Mouse (Mus musculus) E14TG2a.4 (cell line): ENCODE results near the gene Shprh.
A peak's percentile ranks its signal among the peaks of the same experiment; 100 is the strongest.
"Not testable (repeated sequence)": the region's sequence is repeated elsewhere in the genome, so short reads cannot be mapped to it uniquely, and the experiment has no call there.

Experiments
- H3K27me3 ChIP-seq: 2 replicates; pipeline ENCODE4 v1.6.1; 2014; ENCODE audit warnings: low read length, control low read depth; ENCODE audit not compliant: insufficient read depth
- H3K36me3 ChIP-seq: 2 replicates; pipeline ENCODE4 v1.6.1; 2014; ENCODE audit warnings: low read length, control low read depth; ENCODE audit not compliant: insufficient read depth
- H3K4me1 ChIP-seq: replicated peaks from 2 replicates; pipeline ENCODE4 v1.6.1; 2014; ENCODE audit warnings: low read depth, low read length, control low read depth
- H3K4me3 ChIP-seq: replicated peaks from 2 replicates; pipeline ENCODE4 v1.5.1; 2014; ENCODE audit warnings: mild to moderate bottlenecking, low read length
- H3K9me3 ChIP-seq: 2 replicates; pipeline ENCODE4 v1.6.1; 2014; ENCODE audit warnings: low read length, control low read depth
- CTCF ChIP-seq: conservative IDR thresholded peaks from 2 replicates; pipeline ENCODE4 v1.5.1; 2014; ENCODE audit warnings: low read length
- NANOG ChIP-seq: IDR thresholded peaks from 2 replicates; pipeline ENCODE4 v1.6.1; 2014; ENCODE audit warnings: borderline replicate concordance, low read length, mixed read lengths
- POU5F1 ChIP-seq: IDR thresholded peaks from 2 replicates; pipeline ENCODE4 v1.6.1; 2014; ENCODE audit warnings: low read length, borderline replicate concordance

Gene Shprh

GRCm38 (mm10) chr10:11171615-11172014, 22.4 kb downstream of the Shprh start:
- H3K36me3 ChIP-seq: peaks cover 87% of the 10 kb centered on the region
- no peaks in the 10 kb centered on the region for H3K9me3 ChIP-seq
- H3K27me3 ChIP-seq: no peaks in the 10 kb centered on the region
- TF ChIP-seq NANOG: no peak
- TF ChIP-seq POU5F1: no peak
- no peak for TF ChIP-seq CTCF
- no peak overlapping the region for H3K4me3 ChIP-seq
- no peaks in the 10 kb centered on the region for H3K4me1 ChIP-seq

- Histone ChIP-seq H3K4me1 (no peaks in the 10 kb centered on the region), H3K9me3 (no peaks in the 10 kb centered on the region), H3K4me3 (no peak overlapping the region), H3K36me3 (peaks cover 78% of the 10 kb centered on the region), H3K27me3 (no peaks in the 10 kb centered on the region)
- TF ChIP-seq NANOG (no peak), CTCF (no peak), POU5F1 (no peak)
Measured at GRCm38 (mm10) chr10:11172519-11172918, 23.3 kb downstream of the Shprh start.

- TF ChIP-seq CTCF (0 out of 2 replicates have a peak, but pooled peaks have one; percentile 14), POU5F1 (no peak), NANOG (no peak)
- H3K36me3 ChIP-seq: peaks cover 70% of the 10 kb centered on the region
- no peak overlapping the region for H3K4me3 ChIP-seq
- no peaks in the 10 kb centered on the region for H3K9me3 ChIP-seq
- no peaks in the 10 kb centered on the region for H3K4me1 ChIP-seq
- no peaks in the 10 kb centered on the region for H3K27me3 ChIP-seq
Measured at GRCm38 (mm10) chr10:11175801-11176482, 26.7 kb downstream of the Shprh start.

- Histone ChIP-seq H3K4me1 (no peaks in the 10 kb centered on the region), H3K9me3 (no peaks in the 10 kb centered on the region), H3K4me3 (no peak overlapping the region), H3K36me3 (peaks cover 70% of the 10 kb centered on the region), H3K27me3 (no peaks in the 10 kb centered on the region)
- TF ChIP-seq NANOG: no peak
- no peak for TF ChIP-seq CTCF
- no peak for TF ChIP-seq POU5F1
Measured at GRCm38 (mm10) chr10:11180077-11180476, 30.9 kb downstream of the Shprh start.

GRCm38 (mm10) chr10:11197341-11197740, 48.1 kb downstream of the Shprh start:
- Histone ChIP-seq H3K4me3 (no peak overlapping the region), H3K4me1 (peaks cover 8% of the 10 kb centered on the region), H3K36me3 (peaks cover 65% of the 10 kb centered on the region), H3K27me3 (no peaks in the 10 kb centered on the region), H3K9me3 (no peaks in the 10 kb centered on the region)
- TF ChIP-seq POU5F1: no peak
- TF ChIP-seq NANOG: no peak
- no peak for TF ChIP-seq CTCF

- Histone ChIP-seq H3K9me3 (no peaks in the 10 kb centered on the region), H3K4me3 (no peak overlapping the region), H3K4me1 (peaks cover 13% of the 10 kb centered on the region), H3K27me3 (no peaks in the 10 kb centered on the region), H3K36me3 (peaks cover 65% of the 10 kb centered on the region)
- TF ChIP-seq POU5F1 (no peak), CTCF (no peak), NANOG (no peak)
Measured at GRCm38 (mm10) chr10:11198346-11198745, 49.1 kb downstream of the Shprh start.

GRCm38 (mm10) chr10:11199980-11200379, 50.8 kb downstream of the Shprh start:
- peaks cover 13% of the 10 kb centered on the region for H3K4me1 ChIP-seq
- H3K9me3 ChIP-seq: no peaks in the 10 kb centered on the region
- H3K27me3 ChIP-seq: no peaks in the 10 kb centered on the region
- no peak for TF ChIP-seq POU5F1
- no peak for TF ChIP-seq CTCF
- TF ChIP-seq NANOG: no peak
- peaks cover 52% of the 10 kb centered on the region for H3K36me3 ChIP-seq
- no peak overlapping the region for H3K4me3 ChIP-seq

- H3K27me3 ChIP-seq, H3K9me3 ChIP-seq, H3K4me3 ChIP-seq: not testable (repeated sequence)
- H3K36me3 ChIP-seq: peaks cover 57% of the 10 kb centered on the region
- H3K4me1 ChIP-seq: peaks cover 10% of the 10 kb centered on the region
Measured at GRCm38 (mm10) chr10:11205883-11206282, 56.7 kb downstream of the Shprh start.

GRCm38 (mm10) chr10:11208670-11209069, 59.4 kb downstream of the Shprh start:
- H3K4me1 ChIP-seq: 0 out of 2 replicates have a peak, but pooled peaks cover 4% of the 10 kb centered on the region
- no peak overlapping the region for H3K4me3 ChIP-seq
- TF ChIP-seq POU5F1 (no peak), CTCF (no peak), NANOG (no peak)
- H3K27me3 ChIP-seq: no peaks in the 10 kb centered on the region
- peaks cover 57% of the 10 kb centered on the region for H3K36me3 ChIP-seq
- no peaks in the 10 kb centered on the region for H3K9me3 ChIP-seq
